Mouse (Mus musculus): ENCODE data around the gene Lrrn4cl. TPM values are rescaled to one million over a fixed set of nuclear protein-coding genes. Genes with fewer than 3 reads are reported as not detected.
"Not testable (repeated sequence)": the region's sequence is repeated elsewhere in the genome, so short reads cannot be mapped to it uniquely, and the experiment has no call there.

The Lrrn4cl gene
- polyA plus RNA-seq, 1 experiment from 2014 or later: 0.26 TPM

DNA sequence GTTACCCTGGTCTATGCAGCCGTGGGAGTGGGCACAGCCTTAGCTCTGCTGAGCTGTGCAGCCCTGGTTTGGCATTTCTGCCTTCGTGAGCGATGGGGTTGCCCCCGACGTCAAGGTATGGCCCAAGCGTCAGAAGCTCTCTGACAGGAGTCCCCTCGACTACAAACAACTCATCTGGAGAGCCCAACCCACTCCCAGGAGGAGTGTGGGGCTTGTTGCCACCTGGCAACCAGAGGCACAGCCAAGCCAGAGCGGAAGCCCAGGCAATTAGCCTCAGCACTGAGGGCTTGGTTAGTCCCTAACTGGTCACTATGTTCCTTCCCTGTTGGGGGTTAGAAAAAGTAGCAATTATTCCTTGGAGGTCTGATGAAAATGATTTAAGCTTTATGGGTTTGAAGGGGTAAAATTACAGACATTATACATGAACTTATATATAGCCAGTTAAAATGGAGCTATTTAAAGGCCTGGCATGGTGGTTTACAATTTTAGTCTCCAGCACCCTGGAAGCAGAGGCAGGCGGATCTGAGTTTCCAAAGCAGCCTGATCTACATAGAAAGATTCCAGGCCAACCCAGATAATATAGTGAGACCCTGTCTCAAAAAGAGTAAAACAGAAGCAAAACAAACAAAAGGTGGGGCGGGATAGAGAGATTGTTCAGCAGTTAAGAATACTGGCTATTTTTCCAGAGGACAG lies 1.8 kb downstream of the Lrrn4cl start:
- Histone ChIP-seq H3K9ac (replicated peaks) (no peak overlapping the region), H3K4me1 (ENCODE audit: insufficient read depth) (no peaks in the 10 kb centered on the region), H3K27me3 (ENCODE audit: insufficient read depth, low read length) (no peaks in the 10 kb centered on the region), H3K27ac (ENCODE audit: low read depth) (no peak overlapping the region), H3K4me2 (ENCODE audit: low read depth, low read length) (no peak overlapping the region), H3K36me3 (replicated peaks; ENCODE audit: insufficient read depth, low read length) (peaks cover 5% of the 10 kb centered on the region), H3K4me3 (ENCODE audit: low read depth, low read length) (no peak overlapping the region), H3K9me3 (ENCODE audit: low read length) (no peaks in the 10 kb centered on the region)
- DNase-seq (no peak), ATAC-seq (no peak)
- TF ChIP-seq EP300 (IDR thresholded peaks at IDR 0.05; ENCODE audit: low read depth): no peak
- no peak for TF ChIP-seq CTCF (IDR thresholded peaks at IDR 0.05; ENCODE audit: low read depth)
- 62% methylated on average over 10 of the region's 10 CpGs for WGBS (ENCODE audit: insufficient replicate concordance)

- no peak overlapping the region for H3K4me3 ChIP-seq (ENCODE audit: low read depth, low read length)
- WGBS (ENCODE audit: insufficient replicate concordance): 73% methylated on average over 3 of the region's 3 CpGs
- ATAC-seq: no peak
These were observed 2.5 kb downstream of the Lrrn4cl start for GRCm38 (mm10) chr19:8853117-8853516.

DNA sequence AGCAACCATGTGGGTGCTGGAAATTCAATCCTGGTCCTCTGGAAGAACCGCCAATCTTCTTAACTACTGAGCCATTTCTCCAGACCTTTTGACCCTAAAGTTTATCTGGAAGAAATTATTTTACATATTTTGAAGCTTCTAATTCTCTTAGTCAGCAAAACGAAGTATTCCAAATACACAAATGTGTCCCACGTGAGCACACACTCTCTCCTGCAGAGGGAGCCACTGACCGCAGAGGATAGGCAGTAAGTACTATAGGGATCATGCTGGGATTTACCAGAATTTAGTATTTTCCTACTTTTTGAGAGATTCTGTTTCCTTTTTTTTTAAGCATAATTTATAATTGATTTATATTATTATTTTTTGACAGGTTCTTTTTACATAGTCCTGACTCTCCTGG lies 7.1 kb downstream of the Lrrn4cl start:
- ATAC-seq: peak; percentile 57; the same call in 1 of the 2 replicates
- TF ChIP-seq EP300 (IDR thresholded peaks at IDR 0.05; ENCODE audit: low read depth) (no peak), CTCF (IDR thresholded peaks at IDR 0.05; ENCODE audit: low read depth) (peak; percentile 83)
- 32% methylated on average over 4 of the region's 4 CpGs for WGBS (ENCODE audit: insufficient replicate concordance)

More at GRCm38 (mm10) chr19:8853117-8853516, 2.5 kb downstream of the Lrrn4cl start:
- Histone ChIP-seq H3K4me2 (ENCODE audit: low read depth, low read length) (no peak overlapping the region), H3K27me3 (ENCODE audit: insufficient read depth, low read length) (no peaks in the 10 kb centered on the region), H3K9ac (replicated peaks) (no peak overlapping the region), H3K9me3 (ENCODE audit: low read length) (no peaks in the 10 kb centered on the region), H3K36me3 (replicated peaks; ENCODE audit: insufficient read depth, low read length) (no peaks in the 10 kb centered on the region; the same call in 1 of the 2 replicates), H3K27ac (ENCODE audit: low read depth) (no peak overlapping the region), H3K4me1 (ENCODE audit: insufficient read depth) (no peaks in the 10 kb centered on the region)
- TF ChIP-seq EP300 (IDR thresholded peaks at IDR 0.05; ENCODE audit: low read depth) (no peak), CTCF (IDR thresholded peaks at IDR 0.05; ENCODE audit: low read depth) (no peak)
- DNase-seq: no peak

GRCm38 (mm10) chr19:8859018-8859417 lies 8.4 kb downstream of the Lrrn4cl start:
- no peak for DNase-seq

More for the DNA sequence above, 7.1 kb downstream of the Lrrn4cl start:
- Histone ChIP-seq H3K9me3 (ENCODE audit: low read length) (no peaks in the 10 kb centered on the region), H3K36me3 (replicated peaks; ENCODE audit: insufficient read depth, low read length) (no peaks in the 10 kb centered on the region), H3K9ac (replicated peaks) (no peak overlapping the region), H3K4me2 (ENCODE audit: low read depth, low read length) (no peak overlapping the region), H3K4me3 (ENCODE audit: low read depth, low read length) (no peak overlapping the region), H3K4me1 (ENCODE audit: insufficient read depth) (no peaks in the 10 kb centered on the region), H3K27ac (ENCODE audit: low read depth) (no peak overlapping the region), H3K27me3 (ENCODE audit: insufficient read depth, low read length) (no peaks in the 10 kb centered on the region)
- peak; percentile 66 for DNase-seq

GRCm38 (mm10) chr19:8864265-8864664 lies 13.7 kb downstream of the Lrrn4cl start:
- no peaks in the 10 kb centered on the region for H3K36me3 ChIP-seq (replicated peaks; ENCODE audit: insufficient read depth, low read length)
- no peak overlapping the region for H3K4me3 ChIP-seq (ENCODE audit: low read depth, low read length)
- no peaks in the 10 kb centered on the region for H3K27me3 ChIP-seq (ENCODE audit: insufficient read depth, low read length)
- 75% methylated on average over 6 of the region's 6 CpGs for WGBS (ENCODE audit: insufficient replicate concordance)
- no peak overlapping the region for H3K27ac ChIP-seq (ENCODE audit: low read depth)
- TF ChIP-seq EP300 (IDR thresholded peaks at IDR 0.05; ENCODE audit: low read depth) (no peak), CTCF (IDR thresholded peaks at IDR 0.05; ENCODE audit: low read depth) (no peak)
- no peaks in the 10 kb centered on the region for H3K9me3 ChIP-seq (ENCODE audit: low read length)
- DNase-seq: no peak
- no peak overlapping the region for H3K4me2 ChIP-seq (ENCODE audit: low read depth, low read length)
- no peak overlapping the region for H3K9ac ChIP-seq (replicated peaks)
- ATAC-seq: no peak
- no peaks in the 10 kb centered on the region for H3K4me1 ChIP-seq (ENCODE audit: insufficient read depth)

More at GRCm38 (mm10) chr19:8859018-8859417, 8.4 kb downstream of the Lrrn4cl start:
- Histone ChIP-seq H3K9me3 (ENCODE audit: low read length) (no peaks in the 10 kb centered on the region), H3K27ac (ENCODE audit: low read depth) (no peak overlapping the region), H3K36me3 (replicated peaks; ENCODE audit: insufficient read depth, low read length) (no peaks in the 10 kb centered on the region), H3K4me3 (ENCODE audit: low read depth, low read length) (no peak overlapping the region), H3K4me1 (ENCODE audit: insufficient read depth) (no peaks in the 10 kb centered on the region), H3K4me2 (ENCODE audit: low read depth, low read length) (no peak overlapping the region), H3K27me3 (ENCODE audit: insufficient read depth, low read length) (no peaks in the 10 kb centered on the region), H3K9ac (replicated peaks) (no peak overlapping the region)
- ATAC-seq: no peak
- no peak for TF ChIP-seq EP300 (IDR thresholded peaks at IDR 0.05; ENCODE audit: low read depth)
- TF ChIP-seq CTCF (IDR thresholded peaks at IDR 0.05; ENCODE audit: low read depth): peak; percentile 76
- 19% methylated on average over 1 of the region's 1 CpGs for WGBS (ENCODE audit: insufficient replicate concordance)

GRCm38 (mm10) chr19:8870381-8870780 lies 19.8 kb downstream of the Lrrn4cl start:
- H3K27ac ChIP-seq (ENCODE audit: low read depth): peak overlapping the region; percentile 86
- not testable (repeated sequence) for ATAC-seq; H3K9me3 ChIP-seq (ENCODE audit: low read length); H3K27me3 ChIP-seq (ENCODE audit: insufficient read depth, low read length); DNase-seq
- WGBS (ENCODE audit: insufficient replicate concordance): 56% methylated on average over 3 of the region's 3 CpGs
- H3K4me1 ChIP-seq (ENCODE audit: insufficient read depth): peaks cover 11% of the 10 kb centered on the region; the same call in 1 of the 2 replicates
- H3K4me3 ChIP-seq (ENCODE audit: low read depth, low read length): peak overlapping the region; percentile 96
- peaks cover 18% of the 10 kb centered on the region for H3K36me3 ChIP-seq (replicated peaks; ENCODE audit: insufficient read depth, low read length)
- H3K4me2 ChIP-seq (ENCODE audit: low read depth, low read length): peak overlapping the region; percentile 77
- H3K9ac ChIP-seq (replicated peaks): peak overlapping the region; percentile 98
